Mouse (Mus musculus) MEL (cell line): ENCODE data around the gene Cacna1c.

Experiments
- BHLHE40 ChIP-seq: IDR thresholded peaks from 2 replicates; pipeline ENCODE4 v1.6.1; 2012; ENCODE audit warnings: low read depth, mild to moderate bottlenecking, inconsistent platforms, low read length, improper control_type of control experiment, borderline replicate concordance
- CHD2 ChIP-seq: IDR thresholded peaks from 2 replicates; pipeline ENCODE4 v1.6.1; 2011; ENCODE audit warnings: low read length, improper control_type of control experiment
- CTCF ChIP-seq, 3 experiments: IDR thresholded peaks in 2 of 3; conservative IDR thresholded peaks in 1 of 3; 2 replicates each; pipeline ENCODE4 v1.5.1; 2011 to 2012; ENCODE audit warnings: low read length in 3 of 3, low read depth in 2 of 3, mild to moderate bottlenecking in 2 of 3, improper control_type of control experiment in 1 of 3, inconsistent platforms in 1 of 3, mixed read lengths in 1 of 3, moderate library complexity in 1 of 3; ENCODE audit not compliant: control insufficient read depth in 1 of 3, insufficient read depth in 1 of 3, poor library complexity in 1 of 3, severe bottlenecking in 1 of 3
- EP300 ChIP-seq, 2 experiments: IDR thresholded peaks; 2 replicates each; pipeline ENCODE4 v1.6.1; 2011; ENCODE audit warnings: improper control_type of control experiment in 2 of 2, low read length in 2 of 2, low read depth in 1 of 2, mild to moderate bottlenecking in 1 of 2
- MAFK ChIP-seq: IDR thresholded peaks from 2 replicates; pipeline ENCODE4 v1.6.1; 2011; ENCODE audit warnings: low read depth, mild to moderate bottlenecking, low read length, improper control_type of control experiment, borderline replicate concordance
- NELFE ChIP-seq: IDR thresholded peaks from 2 replicates; pipeline ENCODE4 v1.6.1; 2011; ENCODE audit warnings: low read depth, low read length, improper control_type of control experiment
- POLR2A ChIP-seq, 2 experiments: IDR thresholded peaks; 2 replicates each; pipeline ENCODE4 v1.6.1; 2011 to 2012; ENCODE audit warnings: low read length in 2 of 2, mild to moderate bottlenecking in 2 of 2, control low read depth in 1 of 2, improper control_type of control experiment in 1 of 2, low read depth in 1 of 2, moderate library complexity in 1 of 2; ENCODE audit not compliant: control insufficient read depth in 1 of 2, insufficient read depth in 1 of 2, poor library complexity in 1 of 2
- SIN3A ChIP-seq: IDR thresholded peaks from 2 replicates; pipeline ENCODE4 v1.6.1; 2012; ENCODE audit warnings: low read length, improper control_type of control experiment, inconsistent platforms
- TAL1 ChIP-seq: IDR thresholded peaks from 2 replicates; pipeline ENCODE4 v1.6.1; 2012; ENCODE audit warnings: mild to moderate bottlenecking, inconsistent platforms, low read length, moderate library complexity, mixed read lengths
- TBP ChIP-seq: IDR thresholded peaks from 2 replicates; pipeline ENCODE4 v1.8.0; 2011; ENCODE audit warnings: low read depth, low read length, improper control_type of control experiment
- UBTF ChIP-seq: IDR thresholded peaks from 2 replicates; pipeline ENCODE4 v1.6.1; 2012; ENCODE audit warnings: low read depth, mild to moderate bottlenecking, inconsistent platforms, low read length, improper control_type of control experiment, moderate library complexity, borderline replicate concordance; ENCODE audit not compliant: insufficient read depth
- USF1 ChIP-seq: IDR thresholded peaks from 2 replicates; pipeline ENCODE4 v1.6.1; 2014; ENCODE audit warnings: low read depth, mild to moderate bottlenecking, inconsistent platforms, low read length, improper control_type of control experiment, moderate library complexity

DNA sequence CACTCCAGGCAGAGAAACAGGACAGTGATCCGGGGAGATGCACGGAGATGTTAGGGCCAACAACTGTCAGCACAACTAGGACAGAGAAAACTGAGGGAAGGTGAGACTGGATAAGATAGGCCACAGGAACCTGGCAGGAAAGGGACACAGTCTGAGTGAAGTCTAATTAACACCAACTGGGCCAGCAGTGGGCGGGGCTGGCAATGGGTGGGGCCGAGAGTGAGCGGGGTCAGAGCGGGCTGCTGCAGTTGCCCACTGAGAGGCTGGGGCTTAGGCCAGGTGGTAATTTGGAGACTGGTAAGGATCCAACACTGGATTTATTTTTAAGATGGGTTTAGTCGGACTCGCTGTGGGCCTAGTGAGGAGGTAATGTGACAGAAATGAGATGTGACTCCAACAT lies 418.8 kb downstream of the Cacna1c start:
- TF ChIP-seq TBP: no peak
- no peak for TF ChIP-seq CTCF (IDR thresholded peaks at IDR 0.05 in 2 of 3, conservative IDR thresholded peaks at IDR 0.05 in 1 of 3; ENCODE audit: control insufficient read depth in 1 of 3, insufficient read depth in 1 of 3, low read depth in 2 of 3, low read length in 3 of 3, poor library complexity in 1 of 3, severe bottlenecking in 1 of 3)
- no peak for TF ChIP-seq TAL1
- TF ChIP-seq MAFK: no peak
- no peak for TF ChIP-seq UBTF
- TF ChIP-seq POLR2A (IDR thresholded peaks at IDR 0.05; ENCODE audit: control insufficient read depth in 1 of 2, insufficient read depth in 1 of 2, low read depth in 1 of 2, low read length in 2 of 2, poor library complexity in 1 of 2): no peak
- TF ChIP-seq USF1: no peak
- no peak for TF ChIP-seq EP300 (IDR thresholded peaks at IDR 0.05; ENCODE audit: low read depth in 1 of 2, low read length in 2 of 2)
- TF ChIP-seq BHLHE40: no peak
- no peak for TF ChIP-seq SIN3A
- TF ChIP-seq CHD2: no peak
- TF ChIP-seq NELFE: no peak
